In genomic region chr11:61698852-61699251, GRCm38 (mm10) we compare ENCODE assay signal across 2 mouse cellular contexts.
TF ChIP-seq lines count a peak whose summit lies in the region.

No protein-coding gene starts in this region.

TF ChIP-seq in C2C12, 6 proteins besides CTCF, POLR2A, EP300 and RAD21 (continued from another document):
- TF ChIP-seq CEBPB (IDR thresholded peaks at IDR 0.05; ENCODE audit: low read depth) (no peak), MYOG (IDR thresholded peaks at IDR 0.05; ENCODE audit: control insufficient read depth, extremely low read depth, insufficient read length) (no peak)
TF ChIP-seq in C2C12: peak in this region for 1.

TF ChIP-seq in CH12.LX, 34 proteins besides CTCF, POLR2A, EP300 and RAD21 (continued from another document):
- TF ChIP-seq ZKSCAN1 (IDR thresholded peaks at IDR 0.05; ENCODE audit: borderline replicate concordance, low read depth, low read length) (no peak), JUND (conservative IDR thresholded peaks at IDR 0.05; ENCODE audit: low read depth, low read length) (0 out of 2 replicates have a peak, but pooled peaks have one; percentile 11), JUN (IDR thresholded peaks at IDR 0.05; ENCODE audit: insufficient read depth, low read depth, low read length) (peak; percentile 29; the same call in 1 of the 2 replicates), RCOR1 (conservative IDR thresholded peaks at IDR 0.05; ENCODE audit: low read depth, low read length) (peak; percentile 87; the same call in 1 of the 2 replicates), SIN3A (IDR thresholded peaks at IDR 0.05; ENCODE audit: low read length) (peak; percentile 69), ETS1 (conservative IDR thresholded peaks at IDR 0.05; ENCODE audit: low read depth, low read length) (peak; percentile 83), E2F4 (IDR thresholded peaks at IDR 0.05; ENCODE audit: insufficient replicate concordance, low read depth, low read length) (no peak), TBP (conservative IDR thresholded peaks at IDR 0.05; ENCODE audit: low read depth, low read length) (0 out of 2 replicates have a peak, but pooled peaks have one; percentile 27), MAZ (IDR thresholded peaks at IDR 0.05; ENCODE audit: low read depth, low read length) (peak; percentile 67; the same call in 1 of the 2 replicates), MEF2A (IDR thresholded peaks at IDR 0.05; ENCODE audit: borderline replicate concordance, low read depth, low read length) (peak; percentile 73), UBTF (IDR thresholded peaks at IDR 0.05; ENCODE audit: low read depth, low read length) (0 out of 2 replicates have a peak, but pooled peaks have one; percentile 38), GABPA (IDR thresholded peaks at IDR 0.05; ENCODE audit: insufficient replicate concordance, low read depth, low read length) (no peak), PAX5 (IDR thresholded peaks at IDR 0.05; ENCODE audit: low read length) (no peak), KAT2A (IDR thresholded peaks at IDR 0.05; ENCODE audit: insufficient replicate concordance, low read length) (no peak), USF2 (conservative IDR thresholded peaks at IDR 0.05; ENCODE audit: low read depth, low read length) (no peak), NRF1 (IDR thresholded peaks at IDR 0.05; ENCODE audit: low read depth, low read length) (peak; percentile 52), BHLHE40 (IDR thresholded peaks at IDR 0.05; ENCODE audit: low read depth, low read length) (peak; percentile 82), NELFE (IDR thresholded peaks at IDR 0.05; ENCODE audit: low read depth, low read length) (no peak), ZMIZ1 (IDR thresholded peaks at IDR 0.05; ENCODE audit: low read depth, low read length) (peak; percentile 71; the same call in 1 of the 2 replicates), ZNF384 (IDR thresholded peaks at IDR 0.05; ENCODE audit: low read depth, low read length) (no peak), POLR2AphosphoS2 (IDR thresholded peaks at IDR 0.05; ENCODE audit: low read depth, low read length) (no peak), USF1 (IDR thresholded peaks at IDR 0.05; ENCODE audit: low read depth, low read length) (no peak), MYC (IDR thresholded peaks at IDR 0.05; ENCODE audit: low read depth, low read length) (peak; percentile 74), CHD2 (IDR thresholded peaks at IDR 0.05; ENCODE audit: low read length) (0 out of 2 replicates have a peak, but pooled peaks have one; percentile 19), MAFK (IDR thresholded peaks at IDR 0.05; ENCODE audit: insufficient replicate concordance, low read length) (no peak), MAX (IDR thresholded peaks at IDR 0.05; ENCODE audit: low read length) (peak; percentile 79), TCF12 (IDR thresholded peaks at IDR 0.05; ENCODE audit: low read depth, low read length) (peak; percentile 95), CHD1 (IDR thresholded peaks at IDR 0.05; ENCODE audit: low read depth, low read length) (peak; percentile 55; the same call in 1 of the 2 replicates), HCFC1 (IDR thresholded peaks at IDR 0.05; ENCODE audit: low read depth, low read length) (peak; percentile 35; the same call in 1 of the 2 replicates), ZC3H11A (IDR thresholded peaks at IDR 0.05; ENCODE audit: low read depth, low read length) (no peak), MXI1 (IDR thresholded peaks at IDR 0.05; ENCODE audit: low read depth, low read length) (no peak), IRF4 (IDR thresholded peaks at IDR 0.05; ENCODE audit: low read depth, low read length) (peak; percentile 83)
